Mouse (Mus musculus) layer of hippocampus, adult 6 months (tissue): ENCODE measurements around the gene Ptprf. TPM values are rescaled to one million over a fixed set of nuclear protein-coding genes. Genes with fewer than 3 reads are reported as not detected.

Experiments used
- long read RNA-seq, 2 experiments: library from polyadenylated mRNA; unstranded; transcript quantifications; one replicate each; pipeline ENCODE4 v2.0.0; 2019 to 2020
- microRNA-seq: library from miRNA; unstranded; fragments of <30 nt; microRNA quantifications from one replicate; pipeline ENCODE4 v1.2.0, GENCODE M21; 2020
- polyA plus RNA-seq: library from polyadenylated mRNA; unstranded; fragments of <200 nt; fragmentation: Nextera tagmentation; gene quantifications from 2 replicates; pipeline ENCODE4 v1.2.3, GENCODE M21; 2021

The Ptprf gene
- polyA plus RNA-seq, result 6.0 and 6.4 TPM in 2 replicates
- long read RNA-seq, experiment 1, partial matches to known transcripts, result 23 of 35 reads
- long read RNA-seq, experiment 1, other reads (novel, unspliced or antisense), result 12 of 35 reads
- long read RNA-seq, experiment 2, partial matches to known transcripts, result 37 of 44 reads
- long read RNA-seq, experiment 2, other reads (novel, unspliced or antisense), result 7 of 44 reads

GRCm38 (mm10) chr4:118291231-118291630 lies at the start of gene Ptprf:
Ptprf (minus strand) TSS chr4:118291405.

DNA sequence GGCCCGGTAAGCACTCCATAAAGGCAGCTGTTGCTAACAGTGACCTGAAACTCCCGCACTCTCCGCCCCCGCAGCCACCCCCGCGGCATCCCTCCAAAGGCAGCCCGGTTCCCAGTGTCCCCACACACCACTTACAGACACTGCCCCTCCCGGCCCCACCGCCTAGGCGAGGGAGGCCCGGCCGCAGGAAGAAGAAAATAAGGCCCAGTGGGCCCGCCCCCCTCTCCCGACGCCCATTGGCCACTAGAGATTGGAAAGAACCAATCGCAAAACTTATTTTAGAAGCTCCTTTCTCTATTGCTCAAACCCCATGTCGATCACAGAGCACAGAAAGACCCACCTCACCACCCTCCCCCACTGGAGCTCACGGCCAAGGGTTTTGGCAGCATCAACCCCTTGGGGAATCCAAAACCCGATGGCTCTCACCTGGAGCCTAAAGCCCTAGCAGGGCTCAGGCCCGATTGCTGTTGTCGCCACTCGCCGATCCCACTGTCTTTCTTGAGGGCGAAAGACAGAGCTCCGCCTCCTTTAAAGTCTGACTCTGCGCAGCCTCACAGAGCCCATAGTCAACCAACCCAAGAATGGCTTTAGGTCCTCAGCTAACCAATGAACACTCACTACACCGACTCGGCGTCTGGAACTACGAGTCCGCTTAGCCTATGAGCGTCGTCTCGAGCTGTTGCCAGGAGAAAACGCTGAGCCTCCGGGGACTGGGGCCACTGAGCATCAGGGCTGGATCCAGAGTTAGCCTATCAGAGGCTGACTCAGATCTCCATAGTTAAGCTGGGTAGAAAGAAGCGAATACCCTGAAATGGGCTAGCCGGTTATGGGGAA lies 111.5 kb downstream of the Ptprf start, which contains the start of gene Kdm4a:
Gene Kdm4a, minus strand, starts transcription at position 577 of the 834 bp plus-strand sequence.

Small RNA genes within 50 kb of the gene (microRNA-seq; reads per million reads assigned to microRNA genes)
- gene Mir7226, result 3.0 reads per million, percentile 8 among the genes with 10 or more reads in this experiment

Other genes starting within 250 kb of the Ptprf start
- gene St3gal3, start 156.5 kb downstream of the Ptprf start, polyA plus RNA-seq, result 7.2 and 11.8 TPM in 2 replicates
- gene Kdm4a, start 111.4 kb downstream of the Ptprf start, polyA plus RNA-seq, result 1.9 and 2.2 TPM in 2 replicates
- gene Szt2, start 117.9 kb upstream of the Ptprf start, polyA plus RNA-seq, result 2.1 and 2.2 TPM in 2 replicates
- gene Med8, start 117.9 kb upstream of the Ptprf start, polyA plus RNA-seq, result 42.3 and 43.7 TPM in 2 replicates
- 23.3 and 23.4 TPM in 2 replicates for gene Elovl1, start 136.7 kb upstream of the Ptprf start, polyA plus RNA-seq
- 0.93 and 1.3 TPM in 2 replicates for gene Cdc20, start 145.9 kb upstream of the Ptprf start, polyA plus RNA-seq
- 0.09 and 0.13 TPM in 2 replicates for gene Mpl, start 166.1 kb upstream of the Ptprf start, polyA plus RNA-seq
- 2.3 and 3.5 TPM in 2 replicates for gene Tie1, start 198.7 kb upstream of the Ptprf start, polyA plus RNA-seq
- gene 2610528J11Rik, start 235.6 kb upstream of the Ptprf start, polyA plus RNA-seq, result not detected in 2 replicates